Mouse (Mus musculus) kidney, postnatal 4 days (tissue): Measurements from ENCODE around the gene 2610528J11Rik.

ENCODE experiments used
- DNase-seq, 2 experiments: peaks; one replicate each; pipeline ENCODE4 v3.0.0; 2021; ENCODE audit warnings: mixed read lengths in 2 of 2

2610528J11Rik gene

DNA sequence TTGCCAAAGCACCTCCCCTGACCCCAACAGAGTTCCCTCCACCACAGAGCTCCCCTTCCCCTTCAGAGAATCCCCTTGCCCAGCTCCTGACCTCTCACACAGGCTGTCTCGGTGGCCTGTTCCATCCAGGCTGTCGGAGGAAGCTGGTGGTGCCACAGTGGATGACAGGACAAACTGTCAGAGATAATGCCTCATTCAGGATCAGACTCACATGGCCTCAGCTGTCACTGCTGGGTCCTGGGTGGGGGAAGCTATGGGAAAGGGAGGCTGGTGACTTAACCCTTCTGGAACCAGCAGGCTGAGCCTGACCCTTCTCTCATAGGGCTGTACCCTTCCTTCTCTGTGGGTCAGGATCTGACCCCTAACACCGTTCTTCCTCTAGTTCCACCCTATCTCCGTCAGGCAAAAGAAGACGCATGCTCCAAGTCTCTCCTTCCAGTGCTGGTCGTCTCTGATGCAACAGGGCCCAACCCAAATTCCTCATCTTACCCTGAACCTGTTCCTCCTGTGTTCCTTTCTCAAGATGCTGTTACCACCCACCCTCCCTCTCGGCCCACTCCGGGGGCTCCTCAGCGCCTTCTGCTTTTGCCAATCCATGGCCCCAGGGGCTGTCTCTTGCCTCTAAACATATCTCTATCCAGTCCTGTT is 15.8 kb downstream of the 2610528J11Rik start:
- no peak for DNase-seq

GRCm38 (mm10) chr4:118543158-118543530 is 16.3 kb downstream of the 2610528J11Rik start:
- peak; percentile 34 to 69 for DNase-seq

DNA sequence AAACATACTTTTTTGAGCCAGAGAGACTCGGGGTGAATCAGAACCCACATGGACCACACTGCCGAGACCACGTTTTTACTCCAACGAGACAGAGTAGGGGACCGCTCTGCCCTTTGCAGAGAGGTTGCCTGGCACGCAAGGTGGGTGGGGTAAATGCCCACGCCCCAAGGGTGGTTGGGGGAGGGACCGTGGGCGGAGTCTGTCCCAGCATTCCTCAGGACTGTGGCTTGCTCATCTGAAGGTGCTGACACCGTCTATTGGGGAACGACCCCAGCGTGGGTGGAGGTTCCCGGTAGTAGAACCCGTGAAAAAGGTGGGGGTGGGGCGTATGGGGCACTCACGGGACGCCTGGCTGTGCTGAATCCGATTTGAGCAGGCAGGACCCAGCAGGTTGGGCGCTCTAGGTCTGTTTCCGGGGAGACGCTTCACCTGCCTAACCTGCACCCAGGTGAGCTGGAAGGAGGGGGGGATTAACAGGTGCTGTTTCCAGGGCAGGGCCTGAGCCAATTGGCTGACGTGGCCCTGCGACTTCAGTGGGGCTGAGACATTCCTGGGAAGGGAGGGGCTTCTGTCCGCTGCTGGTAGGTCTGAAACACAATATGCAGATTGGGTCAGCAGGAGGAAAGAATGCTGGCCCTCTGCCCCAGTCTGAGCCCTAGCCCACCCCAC is 16.9 kb downstream of the 2610528J11Rik start, which contains the start of gene Tmem125:
TSS of gene Tmem125 (minus strand) at position 453 of the 669 bp plus-strand sequence.
- peak; percentile 83 to 90 for DNase-seq

DNA sequence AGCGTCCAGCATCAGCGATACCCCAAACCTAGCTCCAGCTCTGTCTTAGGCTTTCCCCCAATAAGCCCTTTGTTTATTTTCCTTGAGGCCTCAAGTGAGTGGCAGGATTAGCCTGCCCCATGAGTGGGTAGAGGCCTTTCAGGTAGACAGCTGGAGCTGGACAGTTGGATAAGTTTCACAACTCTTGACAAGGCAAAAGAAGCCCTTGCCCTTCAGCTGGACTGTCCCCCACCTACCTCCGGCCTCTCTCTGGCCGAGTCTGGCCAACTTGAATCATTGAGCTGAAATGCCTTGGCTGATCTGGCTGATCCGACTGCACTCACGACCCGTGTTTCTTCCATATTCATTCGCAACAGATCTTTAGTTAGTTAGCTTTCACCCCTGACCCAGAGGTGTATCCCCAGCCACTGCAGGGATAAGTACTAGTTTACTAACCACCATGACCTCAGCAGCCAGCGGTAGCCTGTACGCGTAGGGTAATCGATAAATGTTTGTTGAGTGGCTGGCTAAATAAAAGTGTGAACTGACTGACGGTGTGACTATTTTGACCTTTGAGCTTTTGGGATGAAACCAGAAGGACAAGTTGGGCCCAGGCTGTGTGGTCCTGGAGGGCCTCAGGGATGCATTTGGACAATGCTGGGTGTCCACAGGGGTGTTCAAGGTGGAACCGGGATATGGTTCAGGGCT is 17.8 kb downstream of the 2610528J11Rik start:
- no peak for DNase-seq

- DNase-seq = peak; percentile 53 to 58
Measured at GRCm38 (mm10) chr4:118547424-118548129, 20.8 kb downstream of the 2610528J11Rik start.

GRCm38 (mm10) chr4:118548130-118548480 is 21.3 kb downstream of the 2610528J11Rik start:
- peak; percentile 29 to 40 for DNase-seq

DNA sequence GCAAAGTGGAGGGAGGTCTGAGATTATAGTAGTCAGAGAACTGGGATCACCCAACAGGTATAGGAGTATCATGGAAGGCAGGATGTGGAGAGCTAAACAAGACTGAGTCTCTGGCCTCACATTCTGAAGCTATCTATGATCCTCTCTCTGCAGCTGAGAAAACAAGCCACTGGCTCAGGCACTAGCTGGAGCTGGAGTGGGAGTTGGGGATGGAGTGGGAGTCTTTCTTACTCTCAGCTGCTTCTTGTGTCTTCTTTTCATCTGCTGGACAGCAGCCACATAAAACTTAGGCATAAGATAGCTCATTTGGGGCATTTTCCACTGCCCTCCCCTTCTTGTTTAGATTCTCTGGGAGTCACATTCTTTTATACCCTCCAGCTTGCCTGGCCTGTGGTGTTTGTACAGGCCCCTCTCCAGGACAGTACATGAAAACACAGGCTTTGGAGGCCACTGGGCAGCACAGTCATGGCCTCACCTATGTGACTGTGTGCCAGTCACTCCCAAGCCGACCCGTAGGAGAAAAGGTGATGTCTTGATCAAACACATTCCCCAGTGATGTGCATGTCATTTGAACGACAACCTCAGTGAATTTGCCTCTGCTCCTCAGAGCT is 26.3 kb downstream of the 2610528J11Rik start:
- peak; percentile 28 to 56 for DNase-seq

DNA sequence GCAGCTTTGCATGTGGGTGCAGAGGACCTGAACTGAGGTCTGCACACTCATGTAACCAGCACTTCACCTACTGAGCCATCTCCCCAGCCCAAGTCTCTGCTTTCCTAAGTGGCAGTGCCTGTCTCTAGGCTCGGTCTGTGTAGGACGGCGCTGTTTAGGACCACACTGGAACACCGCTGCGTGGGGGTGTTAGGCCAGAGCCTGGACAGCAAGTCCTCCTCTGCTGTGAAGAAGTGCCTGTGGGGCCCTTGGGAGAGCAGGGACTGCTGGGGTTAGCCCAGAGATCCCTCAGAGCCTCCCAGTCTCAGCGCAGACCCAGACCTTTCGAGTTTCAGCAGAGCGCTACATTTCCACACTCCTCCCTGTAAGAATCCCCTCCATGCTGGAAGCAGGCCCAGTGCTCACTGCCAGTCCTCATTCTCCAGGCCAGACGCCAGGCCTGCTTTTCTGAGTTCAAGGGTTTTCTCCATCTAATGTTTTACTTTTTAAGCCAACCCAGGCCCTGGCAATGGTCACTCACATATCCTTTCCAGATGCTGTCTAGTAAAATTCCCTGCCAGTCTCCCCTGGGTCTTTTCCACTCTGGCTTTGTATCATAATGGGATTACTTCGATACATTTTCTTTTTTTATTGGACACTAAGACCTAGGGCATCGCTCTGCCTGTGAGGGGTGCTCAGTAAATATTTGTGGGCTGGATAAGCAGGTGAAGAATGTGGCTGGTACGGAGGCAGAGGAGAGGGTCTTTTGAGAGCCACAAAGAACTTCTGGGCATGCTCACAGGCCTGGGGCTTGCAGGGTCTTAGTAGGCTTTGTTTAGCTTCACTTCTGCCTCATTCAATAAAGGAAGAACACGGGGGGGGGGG is 37.5 kb downstream of the 2610528J11Rik start:
- no peak for DNase-seq

GRCm38 (mm10) chr4:118564926-118565279 is 38.1 kb downstream of the 2610528J11Rik start:
- no peak for DNase-seq

- peak; percentile 59 to 71 for DNase-seq
Measured at GRCm38 (mm10) chr4:118566161-118566676, 39.4 kb downstream of the 2610528J11Rik start.

- DNase-seq = no peak
Measured at GRCm38 (mm10) chr4:118568709-118569108, 41.9 kb downstream of the 2610528J11Rik start.

GRCm38 (mm10) chr4:118569320-118569719 is 42.5 kb downstream of the 2610528J11Rik start:
- DNase-seq = no peak

GRCm38 (mm10) chr4:118571441-118571840 is 44.6 kb downstream of the 2610528J11Rik start:
- DNase-seq = no peak

DNA sequence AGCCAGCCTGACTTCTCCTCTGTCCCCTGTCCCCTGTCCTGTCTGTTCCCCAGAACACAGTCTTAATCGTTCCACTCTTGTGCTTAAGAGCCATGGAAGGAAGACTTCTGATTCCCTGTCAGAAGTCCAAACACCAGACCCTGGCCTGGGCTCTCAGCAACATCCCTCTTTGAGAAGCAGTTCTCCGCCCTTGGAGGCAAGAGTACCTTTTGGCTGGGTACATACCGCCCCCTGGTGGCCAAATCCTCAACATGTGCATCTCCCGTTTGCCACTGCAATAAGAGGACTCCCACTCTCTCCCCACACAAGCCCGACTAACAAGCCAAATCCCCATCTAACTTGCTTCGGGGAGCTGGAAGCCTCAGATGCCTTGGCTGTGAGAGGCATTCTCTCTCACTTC is 49.3 kb downstream of the 2610528J11Rik start:
- peak; percentile 94 for DNase-seq

GRCm38 (mm10) chr4:118579313-118579712 is 52.5 kb downstream of the 2610528J11Rik start:
- peak; percentile 70 to 74 for DNase-seq
